10 mouse cellular contexts compared by ENCODE assay signal in genomic region chr3:156772057-156772456, GRCm38 (mm10).
A peak's percentile ranks its signal among the peaks of the same experiment; 100 is the strongest.
DNase-seq lines count a peak whose midpoint lies in the region; ATAC-seq and TF ChIP-seq lines count a peak whose summit lies in the region.
"Had no signal": no experiment of that assay in that cellular context is flagged by ENCODE, and none has a peak within 500 bp of the region (broad histone marks: within the 10 kb centered on the region; RNA-seq: fewer than 3 reads in every experiment).

No protein-coding gene starts in this region.

- no peak for DNase-seq in heart, adult 11 months
- DNase-seq in CH12.LX (ENCODE audit: extremely low read depth) = no peak
- peak; percentile 51 to 64 for DNase-seq in cerebellum, postnatal 36 days
- no peak for DNase-seq in spleen, postnatal 36 days (ENCODE audit: low spot score in 2 of 2)
- DNase-seq in spleen, adult 18-20 months = no peak
- DNase-seq: liver had no signal

- TF ChIP-seq EP300 in CH12.LX (IDR thresholded peaks at IDR 0.05; ENCODE audit: low read length) = no peak

- 0 out of 2 replicates have a peak, but pooled peaks have one; percentile 61 for ATAC-seq in heart, embryonic 14.5 days (ENCODE audit: insufficient number of reproducible peaks, insufficient read depth, low FRiP score, low read depth)
- ATAC-seq in midbrain, embryonic 13.5 days = peak; percentile 87
- no peak for ATAC-seq in megakaryocyte, adult 5-6 weeks (ENCODE audit: poor library complexity, severe bottlenecking)
- ATAC-seq: intestine, embryonic 16.5 days had no signal

- no peak overlapping the region for H3K4me2 ChIP-seq in heart, embryonic 14.5 days (ENCODE audit: low read length)
- H3K4me2 ChIP-seq in CH12.LX (ENCODE audit: insufficient read depth, low read depth, poor library complexity, severe bottlenecking) = no peak overlapping the region
- no peak overlapping the region for H3K4me2 ChIP-seq in midbrain, embryonic 13.5 days (replicated peaks)

- H3K79me2 ChIP-seq in CH12.LX (replicated peaks; ENCODE audit: control insufficient read depth, extremely low read depth, insufficient read depth, poor library complexity, severe bottlenecking) = no peaks in the 10 kb centered on the region

- H3K9ac ChIP-seq in heart, embryonic 14.5 days (ENCODE audit: low read length) = no peak overlapping the region
- no peak overlapping the region for H3K9ac ChIP-seq in CH12.LX (ENCODE audit: insufficient read depth, low read depth)
- no peak overlapping the region for H3K9ac ChIP-seq in midbrain, embryonic 13.5 days (replicated peaks)

- no peaks in the 10 kb centered on the region for H3K36me3 ChIP-seq in heart, embryonic 14.5 days (ENCODE audit: control insufficient read depth, insufficient read depth, low read length)
- no peaks in the 10 kb centered on the region for H3K36me3 ChIP-seq in CH12.LX (replicated peaks in 1 of 2; ENCODE audit: control insufficient read depth in 1 of 2, insufficient read depth in 1 of 2, low read length in 1 of 2)
- no peaks in the 10 kb centered on the region for H3K36me3 ChIP-seq in midbrain, embryonic 13.5 days

- no peaks in the 10 kb centered on the region for H3K27me3 ChIP-seq in heart, embryonic 14.5 days (ENCODE audit: control insufficient read depth, insufficient read depth, low read length)
- no peaks in the 10 kb centered on the region for H3K27me3 ChIP-seq in CH12.LX (replicated peaks)
- H3K27me3 ChIP-seq in midbrain, embryonic 13.5 days = no peaks in the 10 kb centered on the region

- no peak for TF ChIP-seq POLR2A in CH12.LX (IDR thresholded peaks at IDR 0.05; ENCODE audit: low read depth, low read length)

- no peaks in the 10 kb centered on the region for H3K9me3 ChIP-seq in heart, embryonic 14.5 days (ENCODE audit: control insufficient read depth, low read length)
- peaks cover 38% of the 10 kb centered on the region for H3K9me3 ChIP-seq in CH12.LX (replicated peaks; ENCODE audit: low read length)
- no peaks in the 10 kb centered on the region for H3K9me3 ChIP-seq in midbrain, embryonic 13.5 days

- H3K4me1 ChIP-seq in heart, embryonic 14.5 days (ENCODE audit: control insufficient read depth in 2 of 2, insufficient read depth in 2 of 2, low read length in 2 of 2) = no peaks in the 10 kb centered on the region
- no peaks in the 10 kb centered on the region for H3K4me1 ChIP-seq in CH12.LX (ENCODE audit: control insufficient read depth in 1 of 2, insufficient read depth in 2 of 2)
- peaks cover 5% of the 10 kb centered on the region for H3K4me1 ChIP-seq in midbrain, embryonic 13.5 days (replicated peaks)

- TF ChIP-seq CTCF in CH12.LX (conservative IDR thresholded peaks at IDR 0.05 in 1 of 2, IDR thresholded peaks at IDR 0.05 in 1 of 2; ENCODE audit: low read depth in 2 of 2, low read length in 2 of 2) = peak in 1 of 2 experiments; percentile 40; a peak in 2 of 4 replicates

- no peak overlapping the region for H3K4me3 ChIP-seq in heart, embryonic 14.5 days (ENCODE audit: control insufficient read depth in 1 of 2, insufficient read depth in 1 of 2, low read depth in 1 of 2, low read length in 2 of 2)
- H3K4me3 ChIP-seq in CH12.LX (replicated peaks in 1 of 3; ENCODE audit: low read depth in 2 of 3, low read length in 2 of 3, poor library complexity in 1 of 3) = no peak overlapping the region
- H3K4me3 ChIP-seq in midbrain, embryonic 13.5 days (replicated peaks) = no peak overlapping the region

- dilution Hi-C loops in CH12.LX (cut with MboI; ENCODE audit: extremely low pct_ligation_motif_present, extremely low pct_unique_long_range_greater_than_20kb, low sequenced_read_pairs) = no loop called here

- TF ChIP-seq RAD21 in CH12.LX (IDR thresholded peaks at IDR 0.05; ENCODE audit: low read depth, low read length) = peak; percentile 12

- in situ Hi-C loops in CH12.LX (cut with MboI; ENCODE audit: low pct_ligation_motif_present, low pct_unique_long_range_greater_than_20kb, low sequenced_read_pairs) = no loop called here

- no peak overlapping the region for H3K27ac ChIP-seq in heart, embryonic 14.5 days (replicated peaks in 1 of 2; ENCODE audit: control insufficient read depth in 1 of 2, insufficient read depth in 1 of 2, low read depth in 2 of 2, low read length in 2 of 2)
- no peak overlapping the region for H3K27ac ChIP-seq in CH12.LX (ENCODE audit: insufficient read depth, low read depth)
- no peak overlapping the region for H3K27ac ChIP-seq in midbrain, embryonic 13.5 days

- 52% methylated on average over 1 of the region's 1 CpGs for WGBS in heart, embryonic 14.5 days
- WGBS in midbrain, embryonic 13.5 days = 59% methylated on average over 1 of the region's 1 CpGs

TF ChIP-seq in CH12.LX, 34 proteins besides CTCF, POLR2A, EP300 and RAD21:
- TF ChIP-seq NRF1 (IDR thresholded peaks at IDR 0.05; ENCODE audit: low read depth, low read length) = no peak
- TF ChIP-seq CHD2 (IDR thresholded peaks at IDR 0.05; ENCODE audit: low read length) = no peak
- no peak for TF ChIP-seq E2F4 (IDR thresholded peaks at IDR 0.05; ENCODE audit: insufficient replicate concordance, low read depth, low read length)
- TF ChIP-seq POLR2AphosphoS2 (IDR thresholded peaks at IDR 0.05; ENCODE audit: low read depth, low read length) = no peak
- TF ChIP-seq UBTF (IDR thresholded peaks at IDR 0.05; ENCODE audit: low read depth, low read length) = no peak
- TF ChIP-seq ZMIZ1 (IDR thresholded peaks at IDR 0.05; ENCODE audit: low read depth, low read length) = no peak
- no peak for TF ChIP-seq ZNF384 (IDR thresholded peaks at IDR 0.05; ENCODE audit: low read depth, low read length)
- TF ChIP-seq MEF2A (IDR thresholded peaks at IDR 0.05; ENCODE audit: borderline replicate concordance, low read depth, low read length) = no peak
- no peak for TF ChIP-seq ZC3H11A (IDR thresholded peaks at IDR 0.05; ENCODE audit: low read depth, low read length)

Comparison
In these comparisons a context has a peak if more than half of its experiments do, and no peak if none do; other contexts are left out.
1. DNase-seq: peak in cerebellum, postnatal 36 days (2 of 2); none in heart, adult 11 months (single experiment), CH12.LX (single experiment), spleen, postnatal 36 days (0 of 2) and spleen, adult 18-20 months (0 of 2).